Mouse (Mus musculus): ENCODE data around the gene Gnb3.
"Not testable (repeated sequence)": the region's sequence is repeated elsewhere in the genome, so short reads cannot be mapped to it uniquely, and the experiment has no call there.

Gnb3 gene

DNA sequence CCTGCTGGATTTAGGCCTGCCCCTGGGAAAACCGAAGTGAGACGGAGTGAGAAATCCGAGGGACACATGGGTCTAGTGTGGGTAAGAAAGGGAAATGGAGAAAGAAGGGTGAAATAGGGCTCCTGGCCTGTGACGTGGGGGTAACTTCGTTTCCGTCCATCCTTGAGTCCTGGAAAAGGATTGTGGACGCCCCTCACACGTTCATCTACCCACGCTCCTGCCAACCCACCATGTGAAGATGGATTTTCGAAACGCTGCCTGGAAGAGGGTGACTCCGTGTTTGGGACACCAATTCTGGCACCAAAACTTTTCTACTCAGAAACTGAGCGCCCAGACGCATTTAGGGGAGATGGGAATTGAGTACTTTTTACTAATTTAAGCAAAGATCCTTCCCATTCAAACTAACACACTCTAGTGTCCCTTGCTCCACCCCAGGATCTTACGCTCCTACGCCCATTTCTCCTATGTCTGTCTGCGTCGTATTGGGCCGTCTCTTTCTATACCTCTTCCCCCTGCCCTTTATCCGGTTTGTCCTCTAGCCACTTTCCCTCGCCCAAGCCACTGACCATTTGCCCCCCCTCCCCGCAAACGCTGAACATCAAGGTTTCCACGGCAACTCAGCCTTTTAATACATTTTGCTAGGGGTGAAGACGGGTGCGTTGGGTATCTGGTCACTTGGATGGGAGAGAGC lies 17.9 kb upstream of the Gnb3 start:
- ATAC-seq (ENCODE audit: low TSS enrichment) = no peak

GRCm38 (mm10) chr6:124856916-124857839 lies 17.1 kb upstream of the Gnb3 start, which contains the start of gene P3h3:
TSS of gene P3h3 (minus strand) at chr6:124857752.
- ATAC-seq (ENCODE audit: low TSS enrichment) = peak; percentile 58

DNA sequence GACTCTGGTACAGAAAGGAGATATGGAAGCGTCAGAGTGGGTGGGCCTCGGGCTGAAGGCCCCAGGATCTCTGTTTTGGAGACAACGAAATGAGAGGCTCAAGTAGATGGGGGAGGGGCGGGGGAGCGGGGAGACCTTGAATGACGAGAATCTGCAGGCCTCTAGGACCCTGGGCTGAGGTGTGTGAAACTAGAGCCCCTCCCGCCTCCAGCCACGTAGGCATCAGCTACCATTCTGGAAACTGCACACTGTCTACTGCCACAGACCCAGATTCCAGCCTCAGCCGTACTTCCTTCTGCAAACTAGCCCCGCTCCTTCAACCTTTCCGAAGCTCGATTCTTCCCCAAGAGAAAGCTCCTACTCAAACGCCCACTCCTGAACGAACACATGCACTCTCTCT lies 16.2 kb upstream of the Gnb3 start:
- ATAC-seq (ENCODE audit: low TSS enrichment) = peak; percentile 20; the same call in 1 of the 2 replicates

DNA sequence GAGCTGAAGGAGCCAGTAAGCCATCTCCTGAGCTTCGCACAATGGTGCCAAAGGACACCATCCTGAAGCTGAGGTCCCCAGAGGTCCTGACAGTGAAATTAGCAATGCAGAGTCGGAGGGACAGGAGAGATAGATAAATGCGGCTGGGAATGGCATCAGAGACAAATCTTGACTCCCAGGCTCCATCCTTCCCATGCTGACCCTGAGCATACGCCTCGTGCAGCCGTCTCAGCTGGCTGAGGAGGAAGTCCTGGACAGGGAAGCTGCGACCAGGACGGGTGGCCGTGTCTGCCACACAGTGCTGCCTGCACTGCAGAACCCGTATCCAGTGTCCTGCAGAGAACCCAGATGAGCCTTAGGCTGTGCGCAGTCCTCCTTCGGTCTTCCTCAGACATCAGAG lies 14.6 kb upstream of the Gnb3 start:
- ATAC-seq (ENCODE audit: low TSS enrichment) = no peak

GRCm38 (mm10) chr6:124850535-124850934 lies 10.5 kb upstream of the Gnb3 start:
- ATAC-seq (ENCODE audit: low TSS enrichment) = no peak

DNA sequence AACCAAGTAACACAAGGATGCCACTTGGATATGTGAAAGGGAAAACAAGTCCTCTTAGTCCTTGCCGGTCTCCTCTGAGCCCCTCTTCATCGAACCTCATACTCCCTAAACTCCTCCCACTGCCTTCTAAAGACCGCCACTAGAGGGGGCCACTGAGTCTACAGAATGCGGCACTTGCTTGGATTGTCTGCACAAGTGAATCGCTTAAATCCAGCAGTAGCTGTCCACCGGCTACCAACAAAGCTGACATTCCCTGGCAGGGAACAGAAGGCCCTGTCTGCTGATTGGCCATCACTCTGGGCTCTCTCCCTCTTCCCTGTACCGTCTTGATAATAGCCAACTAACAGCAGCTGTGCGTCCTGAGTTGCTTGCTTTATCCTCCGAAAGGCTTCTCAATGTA lies 7.2 kb upstream of the Gnb3 start:
- ATAC-seq (ENCODE audit: low TSS enrichment) = peak; percentile 92

GRCm38 (mm10) chr6:124839805-124840204 lies 270 bp downstream of the Gnb3 start:
- no peak for ATAC-seq (ENCODE audit: low TSS enrichment)

GRCm38 (mm10) chr6:124836411-124836810 lies 3.7 kb downstream of the Gnb3 start:
- 0 out of 2 replicates have a peak, but pooled peaks have one; percentile 24 for ATAC-seq (ENCODE audit: low TSS enrichment)

- no peak for ATAC-seq (ENCODE audit: low TSS enrichment)
Observed at GRCm38 (mm10) chr6:124835531-124835930, 4.5 kb downstream of the Gnb3 start.

- no peak for ATAC-seq (ENCODE audit: low TSS enrichment)
Observed at GRCm38 (mm10) chr6:124834512-124835081, 5.5 kb downstream of the Gnb3 start.

GRCm38 (mm10) chr6:124831649-124832048 lies 8.4 kb downstream of the Gnb3 start:
- ATAC-seq (ENCODE audit: low TSS enrichment) = no peak

DNA sequence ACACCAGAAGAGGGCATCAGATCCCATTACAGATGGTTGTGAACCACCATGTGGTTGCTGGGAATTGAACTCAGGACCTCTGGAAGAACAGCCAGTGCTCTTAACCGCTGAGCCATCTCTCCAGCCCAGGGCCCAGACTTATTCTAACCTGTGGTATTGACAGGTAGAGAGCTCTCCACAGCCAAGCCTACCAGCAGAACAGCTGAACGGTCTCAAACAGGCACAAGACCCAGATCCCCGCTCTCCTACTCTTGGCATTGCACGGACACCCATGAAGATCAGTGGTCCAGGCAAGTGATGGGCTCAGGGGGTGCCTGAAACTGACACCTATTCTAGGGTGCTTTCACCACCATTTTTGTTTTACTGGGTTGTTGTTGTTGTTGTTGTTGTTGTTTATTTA lies 8.9 kb downstream of the Gnb3 start:
- not testable (repeated sequence) for ATAC-seq (ENCODE audit: low TSS enrichment)

DNA sequence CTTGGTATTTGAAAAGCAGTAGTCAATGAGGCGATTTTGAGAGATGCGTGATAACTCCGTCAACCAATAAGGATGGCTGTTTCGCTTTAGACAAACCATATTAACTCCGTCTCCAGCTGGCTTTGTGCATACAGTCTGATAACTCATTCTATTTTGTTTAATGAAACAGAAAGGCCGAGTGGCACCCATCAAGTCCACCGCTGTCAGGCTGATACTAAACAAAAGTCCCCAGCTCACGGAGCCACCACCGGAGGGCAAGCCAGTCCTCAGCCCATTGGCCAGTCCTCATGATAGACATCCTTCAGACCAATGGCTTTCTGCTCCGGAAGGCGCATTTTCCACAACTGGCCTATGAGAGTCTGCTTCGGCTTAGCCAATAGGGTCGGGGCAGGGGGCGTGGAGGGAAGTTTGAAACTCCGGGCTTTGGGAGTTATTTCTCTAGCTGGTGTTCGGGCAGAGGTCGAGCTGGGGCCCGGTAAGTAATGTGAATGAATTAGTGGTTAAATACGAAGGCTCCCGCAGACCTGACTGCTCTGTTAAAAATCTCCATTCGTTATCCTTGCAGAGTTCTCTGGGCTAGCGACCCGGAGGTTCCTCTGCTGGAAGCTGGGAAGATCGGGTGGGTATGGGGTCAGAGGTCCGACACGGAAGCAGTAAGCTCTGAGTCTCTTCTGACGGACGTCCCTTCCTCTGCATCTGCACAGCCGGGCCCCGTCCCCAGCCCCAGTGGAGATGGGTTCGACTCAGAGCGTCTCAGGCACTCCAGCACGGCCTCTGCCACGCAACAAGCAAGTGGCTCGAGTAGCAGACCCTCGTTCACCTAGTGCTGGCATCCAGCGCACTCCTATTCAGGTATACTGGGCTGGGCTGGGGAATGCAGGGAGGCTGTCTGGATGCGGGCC lies 10.0 kb downstream of the Gnb3 start:
- ATAC-seq (ENCODE audit: low TSS enrichment) = peak; percentile 76

DNA sequence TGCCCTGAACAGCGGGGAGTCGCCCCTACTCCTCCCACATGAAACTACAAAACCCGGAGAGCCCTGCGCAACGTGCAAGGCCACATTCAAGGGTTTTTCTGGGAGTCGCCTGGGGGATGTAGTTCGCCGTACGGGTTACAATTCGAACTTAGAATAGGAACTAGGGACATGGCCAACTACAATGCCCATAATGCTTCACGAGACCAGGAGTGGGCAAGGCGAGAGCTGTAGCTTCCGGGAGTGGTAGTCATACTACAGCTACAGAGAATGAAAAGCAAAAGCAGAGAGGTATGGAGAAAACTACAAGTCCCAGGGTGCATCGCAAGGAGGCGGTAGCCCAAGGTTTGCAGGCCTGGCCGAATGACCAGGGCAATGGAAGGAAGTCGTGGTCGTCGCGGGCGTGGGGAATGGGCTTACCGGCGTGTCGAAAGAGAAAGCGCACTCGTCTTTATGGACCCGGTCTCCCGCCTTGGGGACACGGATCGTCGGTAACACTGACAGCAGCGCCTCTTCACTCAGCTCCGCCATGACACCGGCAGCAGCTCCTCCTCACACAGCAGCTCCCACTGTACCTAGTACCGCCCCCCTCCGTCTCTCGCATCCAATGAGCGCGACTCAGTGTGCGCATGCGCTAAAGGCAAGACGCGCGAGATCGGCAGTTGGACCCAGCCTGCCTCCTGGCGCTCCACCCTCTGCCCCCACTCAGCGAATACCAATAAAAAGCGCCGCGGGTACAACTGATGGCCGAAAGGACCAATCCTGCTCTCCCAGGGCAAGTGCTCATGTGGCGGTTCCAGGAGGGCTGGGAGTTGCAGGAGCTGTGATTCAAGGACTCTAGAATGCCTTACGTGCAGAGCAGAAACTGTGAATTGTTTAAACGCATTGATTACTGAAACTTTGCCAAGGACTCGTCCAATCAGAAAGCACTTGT lies 10.9 kb downstream of the Gnb3 start, which contains the start of the genes Usp5 and Cdca3:
Gene Usp5, minus strand, starts transcription at position 617 of the 931 bp plus-strand sequence.
Gene Cdca3, plus strand, starts transcription at position 680 of the 931 bp plus-strand sequence.
- ATAC-seq (ENCODE audit: low TSS enrichment) = peak; percentile 83

DNA sequence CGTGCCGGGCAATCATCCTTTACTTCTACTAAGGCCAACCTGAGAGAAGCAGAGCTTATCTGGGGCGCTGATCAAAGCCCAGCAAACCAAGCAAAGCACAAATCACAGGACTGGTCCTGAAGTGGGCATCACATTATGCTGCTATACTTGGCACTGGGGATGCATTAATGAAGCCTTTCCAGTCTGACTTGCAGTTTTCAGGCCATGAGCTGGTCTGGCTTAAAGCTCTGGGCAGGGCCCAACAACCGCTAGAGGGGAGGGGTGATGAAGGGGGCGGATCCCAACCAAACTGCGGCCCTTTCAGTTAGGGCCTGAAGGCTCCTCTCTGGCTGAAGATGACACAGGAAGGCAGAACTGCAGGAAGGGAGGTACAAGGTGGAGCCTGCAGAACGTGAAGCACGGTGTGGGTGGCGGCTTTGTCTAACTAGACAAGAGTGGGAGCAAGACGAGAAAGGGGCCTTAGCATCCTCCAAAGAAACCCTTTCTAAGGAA lies 11.9 kb downstream of the Gnb3 start:
- ATAC-seq (ENCODE audit: low TSS enrichment) = no peak

DNA sequence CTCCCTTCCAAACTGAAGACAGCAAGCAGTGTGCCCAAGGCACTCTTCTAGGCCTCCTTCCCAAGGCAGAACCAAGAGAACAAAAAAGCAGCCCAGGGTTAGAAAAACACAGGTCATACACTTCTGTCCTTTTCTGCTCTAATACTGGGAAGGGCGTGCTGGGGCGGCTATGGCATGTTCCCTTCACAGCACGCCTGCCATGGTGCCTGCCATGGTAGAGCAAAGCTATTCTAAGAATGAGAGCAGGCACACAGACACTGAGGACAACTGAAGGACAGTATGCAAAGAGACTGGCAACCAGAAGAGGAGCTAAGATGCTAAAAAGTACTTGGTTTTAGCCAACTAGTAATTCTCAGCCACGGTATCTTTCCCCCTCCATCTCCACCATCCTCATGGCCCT lies 18.0 kb downstream of the Gnb3 start:
- no peak for ATAC-seq (ENCODE audit: low TSS enrichment)

GRCm38 (mm10) chr6:124820891-124821290 lies 19.2 kb downstream of the Gnb3 start:
- ATAC-seq (ENCODE audit: low TSS enrichment) = no peak

GRCm38 (mm10) chr6:124817971-124818370 lies 22.1 kb downstream of the Gnb3 start:
- ATAC-seq (ENCODE audit: low TSS enrichment) = peak; percentile 60

- ATAC-seq (ENCODE audit: low TSS enrichment) = no peak
Observed at GRCm38 (mm10) chr6:124817563-124817962, 22.5 kb downstream of the Gnb3 start.

DNA sequence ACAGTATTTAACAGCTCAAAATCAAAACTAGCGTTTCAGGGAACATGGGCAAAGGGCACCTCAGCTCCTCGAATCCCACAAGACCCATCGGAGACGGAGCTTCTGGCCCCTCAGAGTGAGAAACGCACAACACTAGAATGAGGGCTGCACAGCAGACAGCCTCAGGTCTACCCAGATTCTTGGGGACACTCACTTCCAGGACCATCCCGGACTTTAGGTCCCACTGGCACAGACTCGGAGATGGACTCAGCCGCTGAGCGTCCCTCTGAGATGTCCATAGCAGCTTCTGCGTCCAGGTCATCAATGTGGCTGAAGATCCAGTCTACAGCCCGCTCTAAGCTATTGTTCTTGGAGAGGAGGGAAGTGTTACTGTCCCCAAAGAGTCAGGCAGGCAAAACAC lies 22.9 kb downstream of the Gnb3 start:
- no peak for ATAC-seq (ENCODE audit: low TSS enrichment)
